Mouse (Mus musculus) monocyte, adult 2 months (primary cell): ENCODE data around the gene Usp39.

ENCODE experiments used
- DNase-seq, 2 experiments: peaks; one replicate each; pipeline ENCODE4 v3.0.0; 2022; ENCODE audit warnings: low spot score in 2 of 2, low read depth in 1 of 2

The Usp39 gene

DNA sequence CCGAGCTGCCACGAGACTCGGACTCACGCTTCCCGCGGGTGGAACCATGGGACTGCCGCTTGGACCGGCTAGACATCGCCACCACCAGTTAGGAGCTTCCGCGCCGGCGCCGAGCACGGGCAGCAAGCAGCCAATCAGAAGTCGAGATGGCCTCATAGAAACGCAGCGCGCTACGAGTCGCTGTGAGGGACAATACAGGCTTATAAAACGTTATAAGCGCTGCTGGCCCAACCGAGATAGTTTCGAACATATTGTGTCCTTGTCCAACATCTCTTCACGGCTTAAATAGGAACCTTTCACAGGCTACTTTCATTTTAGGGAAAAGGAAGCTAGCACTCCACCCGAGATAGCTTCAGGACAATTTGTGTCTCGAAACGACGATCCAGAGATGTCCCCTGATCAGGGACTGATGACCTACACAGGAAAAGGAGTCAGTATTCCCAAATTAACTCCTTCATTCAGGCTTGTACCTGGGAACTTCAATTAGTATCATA lies at the start of gene Usp39:
Gene Usp39, minus strand, starts transcription at position 111 of the 494 bp plus-strand sequence.
- peak; percentile 72 to 77 for DNase-seq

DNA sequence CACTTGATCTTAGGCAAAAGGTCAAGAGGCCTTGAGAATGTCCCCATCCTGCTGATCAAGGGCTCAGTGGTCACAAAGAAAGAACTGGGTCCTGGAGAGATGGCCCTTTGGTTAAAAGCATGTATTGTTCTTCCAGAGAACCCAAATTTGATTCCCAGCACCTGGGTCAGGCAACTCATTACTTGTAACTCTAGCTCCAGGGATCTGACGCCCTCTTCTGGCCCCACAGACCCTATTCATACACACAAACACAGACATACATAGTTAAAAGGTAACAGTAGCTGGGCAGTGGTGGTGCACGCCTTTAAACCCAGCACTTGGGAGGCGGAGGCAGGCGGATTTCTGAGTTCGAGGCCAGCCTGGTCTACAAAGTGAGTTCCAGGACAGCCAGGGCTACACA lies 47.4 kb upstream of the Usp39 start:
- no peak for DNase-seq

DNA sequence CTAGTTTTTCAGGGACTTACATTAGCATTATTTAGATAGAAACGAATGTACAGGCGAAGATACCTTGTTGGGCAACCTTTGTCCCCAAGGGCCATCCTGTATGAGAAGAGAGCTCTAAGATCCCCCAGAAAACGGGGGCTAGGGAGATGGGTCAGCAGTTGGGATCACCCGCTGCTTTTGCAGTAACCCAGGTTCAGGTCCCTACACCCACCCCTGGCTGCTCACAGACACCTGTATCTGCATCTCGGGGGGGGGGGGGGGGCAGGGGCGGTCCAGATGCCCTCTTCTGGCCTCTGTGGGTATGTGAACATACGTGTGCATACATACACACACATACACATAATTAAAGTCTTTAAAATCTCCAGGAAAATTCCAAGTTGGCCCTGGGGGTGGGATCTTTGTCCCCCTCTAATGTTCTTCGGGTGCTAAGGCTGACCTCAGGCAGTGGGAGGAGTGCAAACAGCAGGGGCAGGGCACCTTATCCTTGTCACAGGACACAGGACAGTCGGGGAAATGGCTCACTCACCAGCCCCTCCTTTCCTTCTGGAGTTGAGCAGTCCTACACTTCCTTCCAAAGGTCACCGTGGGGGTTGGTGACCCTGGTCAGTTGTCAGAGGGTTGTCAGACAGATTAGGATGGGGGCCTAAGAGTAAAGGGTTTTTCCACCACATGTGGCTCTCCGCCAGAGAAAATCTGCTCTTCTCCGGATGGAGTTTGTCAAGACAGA lies 46.0 kb upstream of the Usp39 start:
- no peak for DNase-seq

DNA sequence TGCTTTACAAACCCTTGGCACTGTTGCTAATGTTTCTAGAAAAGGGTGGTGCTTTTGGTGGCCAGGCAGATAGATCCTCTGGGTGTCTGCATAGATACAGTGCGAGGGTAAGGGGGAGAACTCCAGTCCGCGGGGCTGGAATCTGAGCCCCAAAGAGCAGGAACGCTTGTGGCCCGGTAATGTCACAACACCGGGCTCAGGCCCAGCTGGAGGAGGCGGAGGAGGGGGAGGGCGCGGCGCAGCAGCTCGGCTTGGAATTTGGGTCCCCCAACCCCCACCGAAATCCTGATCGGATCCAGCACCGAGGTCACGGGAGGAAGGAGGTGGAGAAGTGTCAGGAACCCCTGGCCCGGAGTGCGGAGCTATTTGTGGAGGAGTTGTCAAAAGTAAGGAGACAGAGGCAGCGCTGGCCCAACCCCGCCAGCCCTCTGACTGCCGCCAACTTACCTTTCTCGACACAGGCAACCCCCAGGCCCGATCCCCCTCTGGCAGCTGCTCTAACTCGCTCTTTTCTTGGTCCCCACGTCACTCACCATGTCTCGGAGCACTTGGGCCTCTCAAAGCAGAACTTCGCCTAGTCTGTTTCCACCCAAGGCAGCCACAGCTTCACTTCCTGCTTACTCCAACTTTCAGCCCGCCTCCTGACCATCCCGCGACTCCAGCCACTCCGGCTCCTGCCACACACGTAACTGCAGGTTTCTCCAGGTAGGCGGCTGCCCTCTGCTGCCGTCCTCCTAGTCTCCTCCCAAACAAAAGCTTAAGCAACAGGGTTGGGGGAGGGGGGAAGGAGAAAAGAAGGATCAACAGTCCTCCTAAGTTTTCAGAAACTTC lies 45.2 kb upstream of the Usp39 start, which contains the start of gene Vamp8:
Gene Vamp8, minus strand, starts transcription at position 763 of the 831 bp plus-strand sequence.
- peak; percentile 32 to 59 for DNase-seq

DNA sequence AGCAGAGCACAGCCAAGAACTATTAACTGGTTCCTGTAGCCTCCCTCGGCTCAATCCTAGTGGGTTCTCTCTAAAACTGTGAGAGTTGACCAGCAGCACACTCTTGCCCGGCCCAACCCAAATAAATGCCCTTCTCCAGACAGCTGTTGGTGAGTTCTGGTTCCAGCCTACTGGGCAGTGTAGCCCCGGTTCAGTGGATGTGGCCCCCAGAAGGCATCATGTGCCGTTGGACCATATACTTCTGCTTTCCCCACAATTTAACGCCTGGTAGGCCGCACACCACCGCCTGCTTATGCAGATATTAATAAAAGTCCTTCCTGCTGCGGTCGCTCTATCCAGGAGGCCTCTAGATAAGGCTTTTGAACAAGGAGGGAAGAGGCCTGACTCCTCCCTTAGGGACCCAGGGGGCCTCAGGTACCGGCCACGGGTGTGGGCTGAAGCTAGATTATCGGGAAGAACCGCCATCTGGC lies 44.5 kb upstream of the Usp39 start:
- DNase-seq: peak in 1 of 2 experiments; percentile 49

DNA sequence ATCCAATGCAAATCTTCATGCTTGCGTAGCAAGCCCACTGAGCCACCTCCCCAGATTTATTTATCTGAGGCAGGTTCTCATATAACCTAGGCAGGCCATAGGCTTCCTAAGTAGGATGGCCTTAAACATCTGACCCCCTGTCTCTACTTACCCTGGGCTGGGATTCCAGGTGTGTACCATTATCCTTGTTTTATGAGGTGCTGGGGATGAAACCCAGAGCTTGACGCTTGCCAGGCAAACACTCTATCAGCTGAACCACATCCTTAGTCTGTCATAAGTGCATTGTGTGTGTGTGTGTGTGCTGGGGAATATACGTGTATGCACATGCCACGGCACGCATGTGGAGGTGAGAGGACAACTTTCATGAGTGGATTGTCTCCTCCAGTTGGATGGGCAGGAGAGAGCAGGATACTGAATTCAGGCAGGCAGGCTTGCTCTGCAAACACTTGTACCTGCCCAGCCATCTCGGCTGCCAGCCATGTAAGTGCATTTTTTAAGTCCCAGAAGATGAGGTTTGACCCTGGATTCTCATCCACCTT lies 43.9 kb upstream of the Usp39 start:
- no peak for DNase-seq

DNA sequence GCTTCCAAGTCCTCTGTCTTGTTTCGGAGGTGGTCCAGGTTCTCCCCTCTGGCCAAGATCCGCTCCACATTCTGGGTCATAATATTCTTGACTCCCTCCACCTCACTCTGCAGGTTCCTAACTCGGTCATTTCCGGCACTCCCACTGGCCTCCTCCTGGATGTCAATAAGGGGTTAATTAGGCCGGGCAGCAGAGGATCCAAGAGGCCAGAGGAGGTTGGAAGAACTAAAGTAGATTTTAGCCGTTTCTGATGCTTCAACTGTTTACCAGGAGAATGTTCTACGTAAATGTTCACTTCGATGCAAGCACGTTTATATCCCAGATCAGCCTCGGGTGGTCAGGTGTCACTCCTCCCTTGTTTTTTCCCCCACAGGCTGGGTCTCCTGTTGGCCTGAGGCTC lies 43.3 kb upstream of the Usp39 start:
- DNase-seq: no peak

DNA sequence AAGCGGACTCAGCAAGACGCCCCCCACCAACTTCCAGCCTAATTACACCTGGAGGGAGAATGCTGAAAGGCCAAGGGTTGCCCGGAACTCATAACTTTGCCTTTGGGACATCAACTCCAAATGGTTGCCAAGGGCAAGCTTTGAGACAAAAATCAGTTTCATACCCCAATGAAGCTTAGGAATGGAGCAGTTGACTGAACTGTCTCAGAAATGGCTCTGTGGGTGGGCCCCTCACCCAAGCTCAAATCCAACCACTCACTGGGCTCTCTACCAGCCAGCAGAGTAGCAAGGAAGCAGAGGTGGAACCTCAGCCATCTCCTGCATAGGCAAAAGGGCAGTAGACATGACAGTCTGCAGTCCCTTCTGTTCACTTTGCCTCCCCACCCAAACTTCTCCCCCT lies 42.8 kb upstream of the Usp39 start:
- DNase-seq: no peak

DNA sequence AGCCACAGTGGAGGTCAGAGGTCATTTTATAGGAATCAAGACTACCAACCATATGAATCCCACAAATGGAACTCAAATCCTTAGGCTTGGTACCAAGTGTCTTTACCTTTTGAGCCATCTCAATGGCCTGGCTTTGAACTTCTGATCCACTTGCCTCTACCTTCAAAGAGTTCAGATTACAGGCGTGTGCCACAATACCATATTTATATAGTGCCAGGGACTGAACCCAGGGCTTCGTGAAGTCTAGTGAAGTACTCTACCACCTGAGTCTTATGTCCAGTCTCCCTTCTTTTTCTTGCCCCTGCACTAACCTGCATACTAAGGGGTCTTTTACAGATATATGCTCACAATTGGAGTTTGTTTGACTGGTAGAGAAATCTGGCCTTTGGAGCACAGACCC lies 41.6 kb upstream of the Usp39 start:
- DNase-seq: no peak

DNA sequence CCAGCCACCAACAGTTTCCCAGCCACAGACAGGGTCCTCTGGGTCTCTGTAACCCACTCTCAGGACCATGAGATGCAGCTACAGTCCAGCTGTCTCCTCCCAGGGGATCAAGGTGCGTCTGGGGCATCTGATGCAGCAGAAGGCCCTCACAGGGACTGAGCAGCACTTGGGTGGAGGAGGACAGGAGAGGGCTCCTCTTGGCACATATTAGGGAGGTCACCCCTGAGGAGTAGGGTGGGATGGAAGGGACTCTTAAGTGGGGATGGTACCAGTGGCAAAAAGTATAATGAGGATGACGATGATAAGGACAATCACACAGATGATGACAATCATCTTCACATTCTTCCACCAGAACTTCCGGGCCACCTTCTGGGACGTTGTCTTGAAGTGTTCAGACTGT lies 40.3 kb upstream of the Usp39 start:
- no peak for DNase-seq

DNA sequence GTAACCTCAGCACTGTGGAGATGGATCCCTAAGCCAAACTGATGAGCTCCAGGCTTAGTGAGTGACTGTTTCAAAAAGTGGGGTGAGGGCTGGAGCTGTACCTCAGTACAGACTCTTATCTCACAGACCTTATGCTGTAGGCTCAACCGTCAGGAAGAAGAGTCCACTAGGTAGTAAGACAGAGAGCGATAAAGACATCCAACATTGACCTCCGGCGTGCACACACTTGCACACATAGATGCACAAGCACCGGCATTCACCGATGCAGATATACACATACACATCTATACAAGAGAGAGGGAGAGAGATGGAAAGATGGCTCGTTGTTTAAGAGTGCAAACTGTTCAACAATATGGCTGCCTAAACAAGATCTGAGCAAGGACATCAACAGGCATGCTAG lies 39.0 kb upstream of the Usp39 start:
- DNase-seq: no peak

DNA sequence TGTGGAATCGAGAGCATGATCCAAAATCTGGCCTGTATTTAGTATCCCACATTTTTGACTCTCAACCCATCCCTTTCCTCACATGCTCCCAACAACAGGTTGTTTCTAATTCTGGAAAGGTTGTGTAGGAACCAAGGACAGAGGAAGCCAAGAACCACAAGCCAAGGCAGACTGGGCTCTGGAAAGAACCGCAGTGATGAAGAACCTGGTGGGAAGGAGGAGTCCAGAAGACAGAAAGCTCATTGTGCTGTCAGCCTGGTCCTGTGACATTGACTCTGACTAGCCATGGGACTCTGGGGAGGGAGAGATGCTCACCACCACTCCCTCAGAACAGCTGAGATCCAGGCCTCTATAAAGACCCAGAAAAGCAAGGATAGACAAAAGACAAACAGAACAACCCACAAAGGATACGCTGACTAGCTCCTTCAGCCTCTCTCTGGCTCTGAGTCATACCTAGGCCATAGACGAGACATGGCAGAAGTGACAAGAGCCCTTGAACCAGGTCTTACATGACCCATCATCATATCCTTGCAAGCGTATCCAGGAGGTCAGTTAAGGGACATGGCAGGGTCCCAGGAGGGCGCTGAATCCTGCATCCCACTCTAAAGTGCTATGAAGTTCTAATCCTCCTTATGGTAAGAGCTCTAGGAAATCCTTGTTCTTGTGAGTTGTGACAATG lies 38.3 kb upstream of the Usp39 start:
- DNase-seq: no peak

DNA sequence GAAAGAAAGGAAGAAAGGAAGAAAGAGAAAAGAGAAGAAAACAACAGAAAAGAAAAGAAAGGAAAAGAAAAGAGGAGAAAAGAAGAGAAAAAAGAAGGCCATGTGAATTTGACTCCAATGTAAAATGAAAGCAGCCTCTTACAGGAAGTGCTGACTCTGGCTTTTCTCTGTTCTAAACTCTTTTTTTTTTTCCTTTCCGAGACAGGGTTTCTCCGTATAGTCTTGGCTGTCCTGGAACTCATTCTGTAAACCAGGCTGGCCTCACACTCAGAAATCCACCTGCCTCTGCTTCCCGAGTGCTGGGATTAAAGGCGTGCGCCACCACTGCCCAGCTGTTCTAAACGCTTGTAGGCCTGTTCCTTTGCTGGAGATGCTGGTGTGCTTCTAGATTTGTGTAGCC lies 37.5 kb upstream of the Usp39 start:
- DNase-seq: no peak

DNA sequence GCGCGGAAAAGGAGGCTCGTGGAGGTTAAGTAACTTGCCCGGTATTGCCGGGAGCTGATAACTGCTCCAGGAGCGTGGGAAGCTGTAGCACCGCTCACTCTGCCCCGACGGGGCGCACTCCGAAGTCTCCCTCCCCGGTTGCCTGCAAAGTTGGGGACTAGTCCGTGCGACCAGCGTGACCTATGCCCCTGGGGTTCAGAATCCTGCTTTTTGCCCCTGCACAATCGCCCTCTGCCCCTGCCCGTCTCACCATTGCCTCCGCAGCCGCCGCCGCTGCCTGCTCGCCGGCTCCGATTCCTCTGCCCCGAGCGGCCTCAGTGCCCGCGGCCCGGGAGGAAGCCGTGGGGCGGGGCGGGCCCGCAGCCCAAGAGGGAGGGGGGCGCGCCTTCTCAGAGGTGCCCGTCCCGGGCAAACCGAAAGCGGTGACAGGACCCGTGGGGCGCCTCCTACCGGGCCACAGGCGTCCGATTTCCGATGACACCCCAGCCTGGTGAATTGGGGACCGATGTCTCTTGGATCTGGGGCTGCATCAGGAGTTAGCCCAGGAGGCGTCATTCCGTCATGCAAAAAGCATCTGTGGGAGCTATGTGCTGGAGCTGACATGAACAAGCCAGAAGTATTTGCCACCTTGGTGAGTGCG lies 35.3 kb upstream of the Usp39 start, which contains the start of gene Vamp5:
Gene Vamp5, minus strand, starts transcription at position 338 of the 640 bp plus-strand sequence.
- peak; percentile 36 to 75 for DNase-seq

DNA sequence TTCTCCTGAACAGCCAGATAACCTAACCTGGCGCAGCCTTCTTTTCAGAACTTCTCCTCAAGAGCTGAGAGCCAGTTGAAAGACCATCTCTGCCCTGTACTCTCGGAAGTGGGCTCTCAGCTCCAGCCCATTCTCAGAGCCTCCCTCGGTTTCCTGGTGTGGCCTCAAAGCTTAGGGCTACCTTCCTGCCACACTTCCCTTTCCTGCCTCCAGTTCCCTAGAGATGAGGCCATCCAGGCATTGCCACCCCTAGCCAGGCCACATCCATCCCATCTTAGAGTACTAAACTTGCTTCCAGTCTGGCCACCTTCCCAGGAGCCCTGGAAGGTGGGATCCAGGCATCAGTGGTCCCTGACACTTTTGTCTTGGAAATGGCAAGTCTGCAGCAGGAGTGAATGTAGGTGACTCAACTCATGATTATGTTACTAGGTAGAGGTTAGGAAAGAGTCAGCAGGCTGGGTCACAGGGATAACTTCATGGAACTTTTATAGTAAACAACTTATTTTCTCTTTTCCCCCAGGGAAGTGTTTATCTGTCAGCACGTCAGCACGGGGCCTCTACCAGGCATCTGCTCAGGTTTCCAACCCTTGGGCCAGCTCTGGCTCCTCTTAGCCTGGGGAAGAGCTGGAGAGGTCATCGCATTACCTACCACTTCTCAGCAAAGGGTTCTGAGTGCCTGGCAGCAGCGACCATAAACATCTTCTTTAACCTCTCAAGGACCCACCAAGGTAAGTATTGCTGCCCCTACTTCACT lies 34.6 kb upstream of the Usp39 start:
- DNase-seq: no peak

DNA sequence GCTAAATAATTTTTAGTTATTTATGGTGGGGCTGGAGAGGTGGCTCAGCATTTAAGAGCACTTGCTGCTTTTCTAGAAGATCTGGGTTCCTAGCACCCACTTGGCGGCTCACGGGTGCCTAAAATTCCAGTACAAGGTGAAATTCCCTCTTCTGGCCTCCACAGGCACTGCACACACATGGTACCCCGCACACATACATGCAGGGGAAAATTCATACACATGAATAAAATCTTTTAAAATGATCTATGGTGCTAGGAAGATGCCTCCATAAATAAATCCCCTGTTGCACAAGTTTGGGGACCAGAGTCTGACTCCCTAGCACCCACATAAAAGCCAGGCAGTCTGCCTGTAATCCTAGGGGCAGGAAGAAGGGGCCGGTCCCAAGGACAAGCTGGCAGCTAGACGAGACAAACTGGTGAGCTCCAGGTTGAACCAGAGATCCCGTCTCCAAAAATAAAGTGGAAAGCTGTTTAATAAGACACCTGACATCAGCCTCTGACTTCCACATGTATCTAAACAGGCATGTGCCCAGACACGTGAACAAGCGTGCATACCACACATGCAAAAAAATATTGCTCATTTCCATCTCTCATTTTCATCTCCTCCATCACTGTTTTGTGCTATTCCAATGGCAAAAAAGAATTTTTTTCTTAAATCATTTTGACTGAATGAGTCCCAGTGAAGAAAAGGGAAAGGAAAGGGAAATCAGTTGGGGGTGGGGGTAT lies 33.7 kb upstream of the Usp39 start:
- no peak for DNase-seq

DNA sequence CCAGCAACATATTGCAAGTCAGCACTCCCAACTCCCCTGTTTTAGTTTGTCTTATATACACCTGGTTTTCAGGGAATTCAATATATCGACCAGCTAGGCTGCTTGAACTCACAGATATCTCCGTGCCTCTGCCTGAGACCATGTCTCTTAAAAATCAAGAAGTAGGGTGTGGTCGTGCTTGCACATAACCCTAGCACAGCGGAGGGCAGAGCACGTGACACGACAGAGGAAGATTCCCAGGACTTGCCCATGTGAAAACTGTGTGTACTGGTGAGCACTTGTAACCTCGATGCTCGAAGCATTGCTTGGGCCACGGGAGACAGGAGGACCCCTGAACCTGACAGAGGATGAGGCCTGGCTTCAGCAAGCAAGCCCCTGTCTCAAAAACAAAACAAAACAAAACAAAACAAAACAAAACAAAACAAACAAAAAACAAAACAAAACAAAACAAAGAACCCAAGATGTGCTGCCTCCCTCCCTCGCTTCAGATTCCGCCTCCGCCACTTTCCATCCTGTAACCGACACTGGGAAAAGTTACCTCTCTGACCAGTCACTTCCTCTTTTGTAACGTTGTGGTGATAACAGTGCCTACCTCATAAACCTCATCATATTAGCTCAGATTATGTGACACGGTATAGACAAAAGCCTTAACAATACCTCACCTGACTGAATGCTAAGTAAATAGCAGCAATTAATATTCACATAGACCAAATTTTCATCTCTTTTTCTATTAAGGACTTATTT lies 30.0 kb upstream of the Usp39 start:
- no peak for DNase-seq

DNA sequence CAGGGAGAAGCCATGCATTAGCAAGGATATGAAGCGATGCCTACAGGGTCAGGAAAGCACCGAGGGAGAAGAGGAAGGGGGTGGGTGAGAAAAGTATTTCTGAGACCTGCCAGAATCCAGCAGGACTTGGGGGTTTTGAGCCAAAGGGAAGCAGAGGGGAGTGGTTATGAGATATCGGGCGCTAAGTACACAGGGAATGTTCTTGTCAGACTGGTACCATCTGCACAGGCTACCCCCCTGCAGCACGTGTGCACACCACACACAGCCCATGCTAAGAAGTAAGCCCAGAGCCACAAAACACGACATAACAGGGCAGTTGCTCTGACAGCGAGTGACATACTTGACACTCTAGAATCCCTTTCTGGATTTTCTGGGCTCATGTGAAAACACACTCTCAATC lies 29.2 kb upstream of the Usp39 start:
- no peak for DNase-seq

DNA sequence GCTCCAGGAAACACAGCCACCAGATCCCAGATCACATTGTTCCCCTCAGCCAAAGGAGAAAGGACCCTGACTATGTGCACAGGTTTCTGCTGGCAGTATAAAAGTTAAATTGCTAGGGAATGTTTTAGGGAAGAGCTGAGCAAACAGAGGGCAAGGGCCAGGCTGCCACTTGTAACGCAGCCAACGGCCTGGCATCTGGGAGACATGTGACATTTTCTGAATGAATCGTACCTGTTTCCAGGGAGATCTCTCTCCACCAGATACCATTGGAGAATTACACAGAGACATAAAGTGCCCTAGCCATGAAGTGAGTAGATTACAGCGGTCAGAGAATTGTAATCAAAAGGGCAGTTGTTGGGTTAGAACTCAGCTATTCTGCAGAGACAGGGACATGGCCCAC lies 28.2 kb upstream of the Usp39 start:
- DNase-seq: no peak
